Mouse (Mus musculus) thymus, adult 18-20 months (tissue): ENCODE results near the gene Tbp.

Experiments used
- DNase-seq, 2 experiments: peaks; one replicate each; pipeline ENCODE4 v3.0.0; 2022; ENCODE audit warnings: mixed read lengths in 2 of 2

Tbp gene

DNA sequence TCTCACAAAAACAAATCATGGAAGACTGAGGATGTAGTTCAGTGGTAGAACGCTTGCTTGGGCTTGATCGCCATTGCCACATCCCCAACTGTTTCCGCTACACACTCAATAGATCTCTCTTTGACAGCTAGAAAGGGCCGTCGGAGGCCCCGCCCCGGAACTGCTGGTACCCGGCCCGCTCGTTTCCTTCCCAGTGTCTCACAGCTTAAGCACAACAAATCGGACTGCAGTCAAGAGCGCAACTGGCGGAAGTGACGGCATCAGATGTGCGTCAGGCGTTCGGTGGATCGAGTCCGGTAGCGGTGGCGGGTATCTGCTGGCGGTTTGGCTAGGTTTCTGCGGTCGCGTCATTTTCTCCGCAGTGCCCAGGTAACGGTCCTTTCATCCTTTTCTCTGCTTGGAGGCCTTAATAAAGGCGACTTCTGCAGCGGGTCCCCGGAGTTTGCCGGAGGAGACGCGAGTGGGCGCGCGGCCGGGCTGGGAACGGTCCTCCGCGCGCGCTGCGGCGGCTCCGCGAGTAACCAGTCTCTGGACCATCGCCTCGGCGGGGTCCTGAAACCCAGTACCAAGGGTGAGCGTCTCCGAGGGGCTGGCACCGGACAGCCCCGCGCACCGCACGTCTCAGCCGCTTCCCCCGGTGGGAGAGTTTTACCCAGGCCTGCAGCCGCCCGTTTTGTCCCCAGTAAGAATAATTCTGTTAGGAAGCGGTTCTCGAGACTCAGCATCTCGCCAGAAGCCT, at the start of gene Tbp, which contains the start of gene Psmb1:
Tbp (plus strand) TSS at position 233 of the 739 bp plus-strand sequence.
Psmb1 (minus strand) TSS at position 96 of the 739 bp plus-strand sequence.
- peak; percentile 95 to 97 for DNase-seq

DNA sequence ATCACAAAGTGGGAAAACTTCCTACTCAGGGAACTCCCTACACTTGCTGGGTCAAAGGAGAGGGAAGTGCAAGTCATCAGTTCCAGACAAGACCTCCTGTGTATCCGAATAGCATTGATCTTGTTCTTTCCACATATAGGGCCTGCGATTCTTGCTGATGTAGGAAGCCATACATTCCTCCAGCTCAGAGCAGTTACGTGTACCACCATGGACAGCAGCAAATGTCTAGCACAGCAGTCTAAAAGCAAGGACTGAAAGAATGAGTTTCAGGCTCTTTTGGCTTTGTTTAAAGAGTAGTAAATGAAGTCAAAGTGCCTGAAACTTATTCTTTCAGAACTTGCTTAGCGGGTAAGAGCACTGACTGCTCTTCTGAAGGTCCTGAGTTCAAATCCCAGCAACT, 44.5 kb upstream of the Tbp start:
- DNase-seq, result no peak

DNA sequence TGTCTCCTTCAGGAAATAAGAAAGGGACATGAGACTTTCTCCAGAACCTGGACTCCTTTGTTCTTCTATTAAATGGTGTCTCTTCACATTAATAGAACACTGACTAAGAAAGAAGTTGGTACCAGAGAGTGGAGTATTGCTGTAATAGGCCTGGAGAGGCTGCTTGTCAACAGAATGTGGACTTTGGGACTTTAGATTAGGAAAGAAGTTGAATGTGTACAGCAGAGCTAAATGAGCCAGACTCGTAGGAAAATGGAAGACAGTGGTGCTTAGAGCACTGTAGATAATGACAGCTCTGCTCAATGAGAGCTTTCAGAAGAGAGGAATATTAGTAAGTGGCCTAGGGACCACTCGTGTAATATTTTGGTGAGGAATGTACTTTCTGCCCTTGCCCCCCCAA, 43.1 kb upstream of the Tbp start:
- no peak for DNase-seq

DNA sequence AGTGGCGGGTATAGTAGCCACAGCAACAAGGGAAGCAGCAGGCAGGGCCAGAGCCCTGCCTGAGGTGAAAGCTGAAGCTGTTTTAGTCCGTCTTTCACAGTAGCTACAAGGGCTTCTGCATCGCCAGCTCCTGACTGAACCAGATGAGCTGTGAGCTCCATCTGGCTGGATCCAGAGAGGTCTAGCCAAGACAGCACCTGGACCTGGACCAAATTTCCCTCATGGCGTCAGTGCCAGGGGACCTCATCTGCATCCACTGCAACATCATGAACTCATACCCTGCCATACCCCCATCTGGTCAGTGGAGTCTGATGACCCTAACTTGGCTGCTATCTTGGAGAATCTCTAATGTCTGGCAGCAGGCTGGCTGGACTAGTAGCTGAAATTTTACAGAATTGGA, 39.9 kb upstream of the Tbp start:
- no peak for DNase-seq

DNA sequence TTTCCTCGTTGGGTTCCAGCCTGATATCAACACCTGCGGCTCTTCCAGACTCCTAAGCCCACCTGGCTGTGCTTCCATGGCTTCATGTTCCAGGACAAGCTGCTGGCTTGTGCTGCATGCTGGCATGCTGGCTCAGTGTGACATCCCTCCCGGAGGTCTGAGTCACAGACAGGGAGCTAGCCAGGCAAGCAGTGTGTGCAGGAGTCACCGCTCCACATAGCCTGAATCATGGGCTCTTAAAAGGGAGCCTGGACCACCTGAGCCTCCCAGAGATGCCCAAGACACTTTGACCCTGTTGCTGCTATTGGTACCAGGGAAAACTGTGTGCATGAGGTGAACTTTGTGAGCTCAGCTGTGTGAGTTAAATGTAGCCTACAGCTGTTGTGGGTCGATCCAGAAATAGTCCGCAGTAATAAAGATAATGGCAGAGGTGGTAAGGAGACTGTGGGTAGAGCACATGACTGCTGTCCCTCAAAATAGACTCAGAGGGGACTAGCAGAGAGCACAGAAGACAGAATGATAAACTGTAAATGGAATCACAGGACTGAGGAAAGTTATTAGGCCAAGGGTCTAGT, 37.7 kb upstream of the Tbp start:
- DNase-seq, result no peak

DNA sequence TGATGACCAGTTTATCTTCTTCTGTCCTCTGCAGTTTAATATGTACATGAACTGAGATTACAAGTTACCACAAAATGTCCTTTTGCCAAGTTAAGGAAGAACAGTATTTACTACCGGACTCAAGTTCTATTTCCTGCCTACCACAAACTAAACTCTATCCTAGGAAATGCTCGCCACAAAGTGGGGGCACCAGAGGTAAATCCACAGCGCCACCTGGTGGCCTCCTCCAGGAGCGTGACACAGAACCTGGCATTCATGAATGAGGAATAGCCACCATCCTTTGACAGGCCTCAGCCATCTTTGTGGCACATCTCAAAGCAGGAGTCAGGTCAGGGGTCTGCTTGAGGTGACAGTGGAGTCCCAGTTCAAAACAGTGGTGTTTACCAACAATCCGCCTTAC, 32.0 kb upstream of the Tbp start:
- peak; percentile 26 to 40 for DNase-seq

DNA sequence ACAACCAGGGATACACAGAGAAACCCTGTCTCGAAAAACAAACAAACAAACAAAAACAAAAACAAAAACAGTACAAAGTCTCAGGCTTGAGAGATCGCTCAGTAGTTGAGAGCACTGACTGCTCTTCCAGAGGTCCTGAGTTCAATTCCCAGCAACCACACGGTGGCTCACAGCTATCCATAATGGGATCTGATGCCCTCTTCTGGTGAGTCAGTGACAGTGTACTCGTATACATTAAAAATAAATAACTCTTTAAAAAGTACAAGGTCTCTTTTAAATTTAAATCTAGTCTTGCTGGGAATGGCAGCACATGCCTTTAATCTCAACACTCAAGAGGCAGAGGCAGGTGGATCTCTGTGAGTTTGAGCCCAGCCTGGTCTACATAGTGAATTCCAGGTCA, 27.0 kb upstream of the Tbp start:
- no peak for DNase-seq

DNA sequence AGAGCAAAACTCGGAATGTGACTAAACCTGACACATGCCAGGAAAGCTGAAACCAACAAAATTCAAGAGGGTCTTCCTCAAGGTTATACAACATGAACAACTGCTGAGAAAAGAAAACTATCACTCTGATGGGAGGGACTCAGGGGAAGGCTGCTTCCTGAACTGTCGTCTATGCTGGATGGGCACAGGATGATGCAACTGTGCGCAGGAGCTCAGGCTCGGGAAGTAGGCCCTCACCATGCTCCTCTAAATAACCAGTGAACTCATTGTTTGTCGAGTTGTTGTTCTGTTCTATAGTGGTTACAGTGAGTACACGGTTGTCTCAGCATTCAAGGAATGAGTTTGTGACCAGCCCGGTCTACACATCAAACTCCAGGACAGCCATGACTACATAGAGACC, 9.1 kb upstream of the Tbp start:
- DNase-seq, result no peak

DNA sequence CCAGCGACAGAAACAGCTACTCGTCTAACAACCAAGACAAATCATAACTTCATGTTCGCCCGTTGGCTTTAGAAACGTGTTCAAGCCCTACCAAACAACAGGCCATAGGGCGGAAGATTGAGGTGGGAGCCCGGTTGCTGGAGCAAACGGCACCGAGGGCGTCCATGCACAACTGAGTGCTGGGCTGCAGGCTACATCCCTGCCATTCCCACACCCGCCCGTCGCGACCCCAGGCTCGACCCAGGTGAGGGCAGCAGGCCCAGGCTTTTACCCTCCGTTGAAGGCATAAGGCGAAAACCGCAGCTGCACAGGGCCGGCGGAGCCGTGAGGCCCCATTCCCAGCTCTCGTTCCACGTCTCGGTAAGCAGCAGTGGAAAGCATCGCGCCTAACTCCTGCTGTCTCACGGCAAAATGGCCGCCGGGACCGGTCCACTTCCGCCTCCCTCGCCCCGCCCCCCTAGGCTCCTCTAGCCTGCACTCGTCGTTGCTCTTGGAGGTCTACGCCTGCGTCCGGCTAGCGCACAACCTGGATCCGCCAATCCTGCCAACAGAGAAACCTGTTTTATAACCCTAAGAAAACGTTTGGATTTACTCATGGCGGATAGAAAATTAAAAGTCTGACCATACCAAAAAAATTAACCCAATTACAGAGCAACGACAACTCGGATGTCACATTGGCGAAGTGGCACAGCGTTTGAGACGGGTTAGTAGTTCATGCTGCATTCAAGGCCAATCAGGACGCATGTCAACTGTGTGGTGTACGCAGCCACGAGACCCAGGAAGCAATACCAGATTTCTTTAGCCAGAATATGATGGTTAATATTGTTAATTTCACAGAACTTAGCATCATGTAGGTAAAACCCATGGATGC, 1.6 kb upstream of the Tbp start:
- DNase-seq, result peak; percentile 85 to 88

DNA sequence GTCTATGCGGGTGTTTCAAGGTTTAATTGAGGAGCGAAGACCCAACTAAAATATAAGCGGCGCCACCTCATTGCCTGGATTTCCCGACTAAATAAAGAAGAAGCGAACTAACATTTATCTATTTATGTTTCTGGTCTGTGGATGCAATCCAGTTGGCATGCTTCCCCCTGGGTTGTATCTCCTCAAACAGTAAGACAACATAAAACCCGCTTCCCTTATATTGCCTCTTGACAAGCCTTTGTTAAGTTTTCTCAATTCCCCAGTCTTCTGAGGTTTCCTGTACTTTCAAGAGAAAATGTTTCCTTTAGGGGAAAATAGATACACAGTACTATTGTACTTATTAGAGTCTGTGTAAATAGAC, 955 bp upstream of the Tbp start:
- DNase-seq, result no peak

DNA sequence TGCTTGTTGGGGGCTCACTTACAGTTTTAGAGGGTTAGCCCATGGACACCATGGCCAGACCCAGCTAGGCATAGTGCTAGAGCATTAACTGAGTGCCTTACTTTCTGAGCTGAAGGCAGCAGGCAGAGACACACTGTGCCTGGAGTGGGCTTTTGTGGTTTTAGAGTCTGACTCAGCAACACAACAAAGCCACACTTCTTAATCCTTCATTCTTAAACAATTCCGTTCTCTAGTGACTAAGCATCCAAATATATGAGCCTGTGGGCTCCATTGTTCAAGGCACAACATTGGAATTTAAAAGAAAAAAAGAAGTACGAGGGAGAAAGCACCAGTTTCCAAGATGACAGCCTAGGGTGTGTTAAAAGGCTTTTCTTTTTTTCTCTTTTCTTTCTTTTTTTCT, 11.0 kb downstream of the Tbp start:
- no peak for DNase-seq

DNA sequence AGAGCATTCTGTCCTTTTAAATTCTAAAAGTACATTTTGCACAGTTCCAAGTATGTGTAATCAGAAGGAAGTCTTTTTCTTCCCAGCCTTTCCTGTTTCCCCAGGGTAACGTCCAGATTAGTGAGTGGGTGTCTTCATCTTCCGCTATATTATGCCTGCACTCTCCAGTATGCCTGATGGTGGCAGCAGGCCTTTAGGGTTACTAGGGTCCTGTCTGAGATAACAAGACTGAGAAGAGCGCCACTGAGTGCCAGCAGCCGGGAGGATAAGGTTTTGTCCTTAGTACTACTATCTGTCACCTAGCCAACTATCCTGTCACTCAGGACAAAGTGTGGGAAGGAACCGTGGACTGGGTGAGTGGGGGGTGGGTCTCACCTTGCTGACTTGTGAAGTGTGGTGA, 18.1 kb downstream of the Tbp start:
- no peak for DNase-seq

DNA sequence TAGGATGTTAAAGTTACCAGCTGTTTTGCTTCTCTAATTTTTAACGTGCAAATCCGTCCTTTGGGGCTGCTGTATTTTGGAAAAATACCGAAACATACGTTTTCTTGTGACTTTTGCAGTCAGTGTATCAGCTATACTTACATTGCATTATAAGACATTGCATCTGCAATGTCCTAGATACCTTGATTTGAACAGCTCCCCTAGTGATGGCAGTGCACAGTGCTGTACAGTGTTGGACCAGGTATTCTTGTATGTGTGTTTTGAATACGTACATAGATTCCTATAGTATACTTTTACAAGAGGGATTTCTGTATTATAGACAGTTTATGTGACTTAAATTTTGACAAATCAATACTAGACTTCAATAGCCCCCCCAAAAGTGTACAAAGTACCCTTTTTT, 18.5 kb downstream of the Tbp start:
- DNase-seq, result no peak

DNA sequence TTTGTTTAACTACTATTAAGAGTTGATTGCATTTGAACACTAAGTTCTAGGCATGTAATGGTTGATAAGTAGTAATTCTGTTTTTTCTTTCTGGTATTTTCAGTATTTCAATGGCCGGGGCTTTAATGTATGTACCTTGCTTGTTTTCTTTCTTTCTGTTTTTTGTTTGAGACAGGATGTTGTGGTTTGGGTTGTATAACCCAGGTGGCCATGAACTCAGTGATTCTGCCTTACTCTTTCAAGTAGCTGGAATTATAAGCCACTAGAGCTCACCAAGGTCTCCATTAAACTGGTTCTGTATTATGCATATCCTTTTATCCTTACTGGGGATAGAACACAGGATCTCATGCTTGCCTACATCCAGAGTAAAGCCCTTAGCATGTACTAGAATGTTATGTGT, 19.1 kb downstream of the Tbp start:
- DNase-seq, result no peak

DNA sequence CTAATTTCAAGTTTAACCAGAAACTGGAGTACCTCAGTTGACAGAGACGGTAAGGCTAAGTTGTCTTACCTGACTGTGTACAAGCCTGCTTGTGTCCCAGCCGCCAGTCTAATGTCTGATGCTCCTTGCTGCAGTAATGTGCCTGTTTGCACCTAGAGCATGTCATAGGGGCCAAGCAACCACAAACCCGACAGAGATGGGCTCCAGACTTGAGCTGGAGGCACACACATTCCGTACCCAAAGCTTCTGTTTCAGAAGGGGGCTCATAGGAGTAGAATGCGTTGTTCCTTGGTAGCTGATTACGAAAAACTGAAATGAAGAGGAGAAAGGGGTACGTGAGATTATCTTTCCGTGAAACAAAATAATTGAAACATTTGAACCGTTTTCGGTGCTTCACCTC, 26.6 kb downstream of the Tbp start:
- DNase-seq, result no peak

DNA sequence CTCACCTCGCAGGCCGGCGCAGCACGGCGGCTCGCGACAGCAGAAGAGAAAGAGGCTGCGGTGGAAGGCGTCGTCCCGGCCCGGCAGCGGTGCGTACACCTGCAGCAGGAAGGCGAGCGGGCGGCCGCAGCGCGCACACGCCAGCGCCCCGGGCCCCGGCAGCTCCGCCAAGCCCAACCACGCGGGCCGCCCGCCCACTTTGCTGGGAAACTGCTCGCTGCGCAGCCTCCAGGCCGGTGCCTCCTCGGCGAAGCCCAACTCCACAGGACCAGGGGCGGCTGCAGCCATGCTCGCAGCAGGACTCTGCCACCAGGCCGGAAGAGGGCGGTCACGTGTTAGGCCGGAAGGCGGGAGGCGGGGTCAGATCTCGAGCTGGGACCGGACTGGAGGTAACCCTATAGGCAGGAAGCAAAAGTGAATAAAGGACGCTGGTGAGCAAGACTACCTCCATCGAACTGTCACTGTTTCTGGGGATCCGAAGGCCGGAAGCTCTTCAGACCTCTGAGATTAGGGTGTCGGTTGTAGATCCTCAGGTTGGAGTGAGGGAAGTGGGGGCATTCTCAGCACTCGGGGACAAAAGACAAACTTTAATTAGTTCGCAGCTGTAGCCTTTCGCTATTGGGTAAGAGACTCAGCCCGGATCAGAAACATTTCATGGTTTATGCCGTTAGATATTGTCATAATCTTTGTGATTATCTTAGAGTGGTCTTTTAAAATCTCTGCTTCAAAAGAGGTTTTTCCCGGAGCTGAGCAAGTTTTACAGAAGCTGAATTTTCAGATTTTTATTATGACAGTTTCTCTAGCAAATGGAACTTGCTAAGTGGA, 27.5 kb downstream of the Tbp start, which contains the start of gene Pdcd2:
Pdcd2 (minus strand) TSS at position 316 of the 825 bp plus-strand sequence.
- DNase-seq, result peak; percentile 92 to 93

DNA sequence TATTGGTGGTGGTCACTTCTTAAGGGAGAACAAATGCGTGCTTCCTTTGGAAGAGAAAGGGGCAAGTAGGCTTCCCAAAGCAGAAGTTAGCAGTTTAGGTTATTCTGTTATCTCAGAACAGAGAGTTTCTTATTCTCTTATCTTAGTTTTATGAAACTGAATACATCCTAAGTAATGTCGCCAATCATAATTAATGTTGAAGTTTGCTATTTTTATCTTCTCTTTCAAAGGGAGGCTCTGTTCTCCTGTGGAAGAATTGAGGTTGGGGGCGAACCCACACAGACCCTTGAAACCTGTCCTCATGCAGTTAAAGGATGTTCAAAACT, 28.1 kb downstream of the Tbp start:
- no peak for DNase-seq

DNA sequence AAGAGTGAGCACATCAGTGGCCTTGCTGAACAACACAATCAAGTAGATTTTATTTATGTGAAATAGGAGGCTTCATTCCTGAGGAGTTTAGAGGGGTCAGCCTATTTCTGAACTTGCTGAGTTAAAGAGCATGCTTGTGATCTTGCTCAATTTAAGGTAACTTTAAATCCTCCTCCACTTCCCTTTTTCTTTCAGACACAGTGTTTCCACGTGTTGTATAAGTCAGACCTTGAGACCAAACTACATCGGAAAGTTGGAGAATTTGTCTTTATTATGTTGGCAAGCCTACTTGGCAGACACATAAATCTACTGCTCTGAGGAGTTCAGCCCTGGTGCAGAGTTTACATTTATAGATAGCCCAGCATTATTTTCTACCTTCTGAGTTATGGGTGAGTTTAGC, 29.2 kb downstream of the Tbp start:
- DNase-seq, result no peak

DNA sequence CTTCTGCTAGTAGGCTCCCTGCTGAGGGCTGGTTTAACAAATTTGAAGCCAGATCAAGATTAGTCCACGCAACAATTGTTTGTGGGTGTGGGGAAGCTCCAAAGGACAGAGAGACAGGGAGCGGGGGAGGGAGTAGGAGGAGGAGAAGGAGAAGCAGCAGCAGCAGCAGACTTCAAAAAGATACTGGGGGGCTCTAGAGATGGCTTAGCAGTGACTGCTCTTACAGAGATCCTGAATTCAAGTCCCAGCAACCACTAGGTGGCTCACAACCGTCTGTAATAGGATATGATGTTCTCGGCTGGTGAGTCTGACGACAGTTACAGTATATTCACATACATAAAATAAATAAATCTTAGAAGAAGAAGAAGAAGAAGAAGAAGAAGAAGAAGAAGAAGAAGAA, 30.5 kb downstream of the Tbp start:
- DNase-seq, result peak; percentile 9 to 17

DNA sequence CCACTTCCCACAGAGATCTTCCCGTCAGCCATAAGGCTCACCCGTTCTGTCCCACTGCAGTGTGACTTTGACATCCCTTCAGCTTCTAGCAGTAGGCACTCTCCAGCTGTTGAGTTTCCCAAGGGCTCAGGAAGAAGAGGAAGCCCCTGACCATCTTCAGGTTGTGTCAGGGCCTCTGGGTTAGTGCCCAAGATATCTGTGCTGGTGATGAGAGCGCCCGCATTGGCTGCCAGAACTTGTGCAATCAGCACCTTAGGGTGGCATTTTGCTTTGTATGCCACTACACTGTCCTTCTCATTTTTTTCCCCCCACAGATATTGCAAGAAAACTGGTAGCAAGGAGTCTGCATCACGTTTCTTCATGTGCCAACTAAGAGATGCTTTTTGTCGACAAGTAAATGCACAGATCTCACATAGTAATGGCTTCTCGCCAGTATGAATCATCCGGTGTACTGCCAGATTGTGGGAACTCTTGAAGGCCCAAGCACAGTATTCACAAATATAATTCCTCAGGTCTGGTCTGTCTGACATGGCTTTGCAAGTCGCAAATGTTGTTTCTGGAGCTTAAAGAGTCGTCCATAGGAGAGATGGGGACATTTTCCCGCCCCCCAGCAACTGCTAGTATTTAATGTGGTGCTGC, 35.6 kb downstream of the Tbp start:
- no peak for DNase-seq

DNA sequence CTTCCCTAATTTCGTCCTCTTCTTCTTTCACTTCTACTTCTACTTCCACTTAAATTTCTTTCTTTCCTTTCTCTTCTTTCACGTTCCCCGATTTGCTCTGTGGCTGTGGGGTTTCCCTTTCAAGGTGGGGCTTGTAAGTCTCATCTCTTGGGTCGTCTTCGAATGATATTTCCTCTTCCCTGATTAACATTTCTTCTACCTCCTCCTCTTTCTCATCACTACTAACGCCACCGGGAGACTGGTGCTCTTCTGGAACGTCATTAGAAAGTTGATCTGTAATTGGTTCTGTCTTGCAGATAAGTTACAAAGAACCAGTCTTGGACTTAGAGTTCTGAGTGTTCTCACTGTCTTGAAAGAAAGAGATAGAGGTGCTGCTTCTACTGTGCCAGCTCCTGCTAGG, 36.3 kb downstream of the Tbp start:
- DNase-seq, result no peak

DNA sequence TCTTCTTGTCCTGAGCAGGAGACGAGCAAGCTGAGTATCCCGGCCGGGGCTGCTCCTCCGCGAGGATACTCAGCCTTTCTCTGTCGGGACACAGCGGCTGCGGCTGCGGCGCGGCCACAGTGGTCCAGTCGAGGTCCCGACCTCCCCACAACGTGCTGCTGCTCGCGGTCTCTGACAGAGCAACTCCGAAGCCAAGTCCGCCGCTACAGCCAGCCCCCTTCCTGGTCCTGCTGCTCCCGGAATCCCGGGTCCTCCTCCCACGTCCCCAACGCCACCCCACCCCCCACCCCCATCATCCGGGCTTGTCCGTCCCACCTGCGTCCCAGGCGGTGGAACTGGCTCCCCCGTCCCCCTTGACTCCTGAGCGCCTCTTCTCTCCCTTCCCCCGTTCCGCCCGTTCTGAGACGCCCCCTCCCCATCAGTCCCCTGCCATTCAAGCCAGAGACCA, 36.8 kb downstream of the Tbp start:
- DNase-seq, result no peak

DNA sequence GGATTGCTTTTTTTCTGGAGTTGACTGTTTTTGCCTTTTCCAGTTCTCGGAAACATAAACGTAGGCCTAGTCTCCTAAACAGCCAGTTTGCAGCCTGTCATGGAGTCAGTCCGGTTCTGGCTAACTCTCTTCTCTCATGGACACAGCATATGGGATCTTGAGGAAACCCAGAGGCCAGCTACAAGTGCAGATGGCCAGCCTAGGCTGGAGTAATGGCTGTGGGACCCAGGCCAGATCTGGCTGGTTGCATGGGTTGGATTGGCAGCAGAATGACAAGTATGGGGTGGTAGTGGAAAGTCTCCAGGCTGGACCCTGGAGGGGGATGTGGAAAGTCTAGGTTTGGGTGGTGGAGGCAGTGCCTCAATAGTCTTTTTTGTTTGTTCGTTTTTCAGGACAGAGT, 40.6 kb downstream of the Tbp start:
- DNase-seq, result no peak
